In genomic region chr2:17623931-17624330, GRCm38 (mm10) we compare ENCODE assay signal across 15 mouse cellular contexts.
DNase-seq lines count a peak whose midpoint lies in the region; ATAC-seq and TF ChIP-seq lines count a peak whose summit lies in the region.
"Had no signal": no experiment of that assay in that cellular context is flagged by ENCODE, and none has a peak within 500 bp of the region (broad histone marks: within the 10 kb centered on the region; RNA-seq: fewer than 3 reads in every experiment).

No protein-coding gene starts in this region.

- no peaks in the 10 kb centered on the region for H3K36me3 ChIP-seq in kidney, adult 2 months (ENCODE audit: control insufficient read depth, insufficient read depth, low read length)
- no peaks in the 10 kb centered on the region for H3K36me3 ChIP-seq in heart, embryonic 14.5 days (ENCODE audit: control insufficient read depth, insufficient read depth, low read length)
- H3K36me3 ChIP-seq in hindbrain, embryonic 13.5 days = no peaks in the 10 kb centered on the region
- H3K36me3 ChIP-seq: limb, embryonic 10.5 days; liver, embryonic 12.5 days had no signal

- TF ChIP-seq POLR2A in kidney, adult 2 months (IDR thresholded peaks at IDR 0.05; ENCODE audit: low read depth, low read length) = no peak

- H3K4me1 ChIP-seq in kidney, adult 2 months (ENCODE audit: control insufficient read depth, insufficient read depth, low read length) = no peaks in the 10 kb centered on the region
- peaks cover 4 to 9% of the 10 kb centered on the region in 2 experiments; a peak in 3 of 4 replicates for H3K4me1 ChIP-seq in heart, embryonic 14.5 days (ENCODE audit: control insufficient read depth in 2 of 2, insufficient read depth in 2 of 2, low read length in 2 of 2)
- H3K4me1 ChIP-seq in hindbrain, embryonic 13.5 days (replicated peaks) = no peaks in the 10 kb centered on the region
- H3K4me1 ChIP-seq: forebrain, embryonic 13.5 days; limb, embryonic 10.5 days; liver, embryonic 12.5 days had no signal

- DNase-seq in kidney, adult 2 months = peak; percentile 35
- DNase-seq in kidney, adult 18-20 months = no peak
- peak; percentile 25 for DNase-seq in heart, adult 8-10 months (ENCODE audit: low spot score)
- DNase-seq in lung, postnatal 10 days = peak; percentile 31
- DNase-seq in adipocyte (ENCODE audit: low spot score) = no peak
- DNase-seq: cerebellum, adult 9-11 months; embryo, embryonic 11 days; kidney, postnatal 4 days; right cerebral cortex, postnatal 14 days had no signal

- H3K4me3 ChIP-seq in kidney, adult 2 months (ENCODE audit: insufficient read depth, low read depth, low read length) = no peak overlapping the region
- H3K4me3 ChIP-seq in heart, embryonic 14.5 days (ENCODE audit: control insufficient read depth in 1 of 2, insufficient read depth in 1 of 2, low read depth in 1 of 2, low read length in 2 of 2) = no peak overlapping the region
- H3K4me3 ChIP-seq in hindbrain, embryonic 13.5 days = no peak overlapping the region
- H3K4me3 ChIP-seq: forebrain, embryonic 13.5 days; limb, embryonic 10.5 days; liver, embryonic 12.5 days had no signal

- no peaks in the 10 kb centered on the region for H3K27me3 ChIP-seq in kidney, adult 2 months (replicated peaks; ENCODE audit: control insufficient read depth, insufficient read depth, low read length)
- no peaks in the 10 kb centered on the region for H3K27me3 ChIP-seq in heart, embryonic 14.5 days (ENCODE audit: control insufficient read depth, insufficient read depth, low read length)
- no peaks in the 10 kb centered on the region for H3K27me3 ChIP-seq in hindbrain, embryonic 13.5 days
- H3K27me3 ChIP-seq: forebrain, embryonic 13.5 days; liver, embryonic 12.5 days had no signal

- ATAC-seq in heart, embryonic 14.5 days (ENCODE audit: insufficient number of reproducible peaks, insufficient read depth, low FRiP score, low read depth) = no peak
- ATAC-seq in hindbrain, embryonic 13.5 days (ENCODE audit: low FRiP score) = no peak
- ATAC-seq: forebrain, embryonic 13.5 days; liver, embryonic 12.5 days; midbrain, embryonic 16.5 days had no signal

- H3K9me3 ChIP-seq in heart, embryonic 14.5 days (ENCODE audit: control insufficient read depth, low read length) = no peaks in the 10 kb centered on the region
- H3K9me3 ChIP-seq in hindbrain, embryonic 13.5 days = no peaks in the 10 kb centered on the region
- H3K9me3 ChIP-seq: forebrain, embryonic 13.5 days; limb, embryonic 10.5 days; liver, embryonic 12.5 days had no signal

- 43% methylated on average over 3 of the region's 3 CpGs for WGBS in kidney, adult 2 months
- WGBS in heart, embryonic 14.5 days = 30% methylated on average over 3 of the region's 3 CpGs
- WGBS in hindbrain, embryonic 13.5 days = 78% methylated on average over 3 of the region's 3 CpGs

- H3K4me2 ChIP-seq in heart, embryonic 14.5 days (ENCODE audit: low read length) = no peak overlapping the region
- no peak overlapping the region for H3K4me2 ChIP-seq in hindbrain, embryonic 13.5 days
- H3K4me2 ChIP-seq: forebrain, embryonic 13.5 days; liver, embryonic 12.5 days had no signal

- TF ChIP-seq CTCF in kidney, adult 2 months (conservative IDR thresholded peaks at IDR 0.05; ENCODE audit: insufficient read depth, insufficient read length, low read depth, low read length) = no peak

- no peak overlapping the region for H3K9ac ChIP-seq in heart, embryonic 14.5 days (ENCODE audit: low read length)
- no peak overlapping the region for H3K9ac ChIP-seq in hindbrain, embryonic 13.5 days
- H3K9ac ChIP-seq: forebrain, embryonic 13.5 days; liver, embryonic 12.5 days had no signal

- no peak overlapping the region for H3K27ac ChIP-seq in kidney, adult 2 months (ENCODE audit: insufficient read depth, low read depth, low read length)
- H3K27ac ChIP-seq in heart, embryonic 14.5 days (replicated peaks in 1 of 2; ENCODE audit: control insufficient read depth in 1 of 2, insufficient read depth in 1 of 2, low read depth in 2 of 2, low read length in 2 of 2) = peak overlapping the region; percentile 62 to 76
- no peak overlapping the region for H3K27ac ChIP-seq in hindbrain, embryonic 13.5 days
- H3K27ac ChIP-seq: forebrain, embryonic 13.5 days; limb, embryonic 10.5 days; liver, embryonic 12.5 days had no signal

Comparison
In these comparisons a context has a peak if more than half of its experiments do, and no peak if none do; other contexts are left out.
1. DNase-seq: peak in kidney, adult 2 months (single experiment), heart, adult 8-10 months (single experiment) and lung, postnatal 10 days (single experiment); none in kidney, adult 18-20 months (single experiment) and adipocyte (single experiment).
2. H3K27ac ChIP-seq: peak in heart, embryonic 14.5 days (2 of 2); none in kidney, adult 2 months (single experiment) and hindbrain, embryonic 13.5 days (single experiment).